Mouse (Mus musculus) lung, postnatal 4 days (tissue): ENCODE data around the gene Dsp.
A peak's percentile ranks its signal among the peaks of the same experiment; 100 is the strongest.

Source experiments
- DNase-seq, 2 experiments: peaks; one replicate each; pipeline ENCODE4 v3.0.0; 2021

Gene Dsp

DNA sequence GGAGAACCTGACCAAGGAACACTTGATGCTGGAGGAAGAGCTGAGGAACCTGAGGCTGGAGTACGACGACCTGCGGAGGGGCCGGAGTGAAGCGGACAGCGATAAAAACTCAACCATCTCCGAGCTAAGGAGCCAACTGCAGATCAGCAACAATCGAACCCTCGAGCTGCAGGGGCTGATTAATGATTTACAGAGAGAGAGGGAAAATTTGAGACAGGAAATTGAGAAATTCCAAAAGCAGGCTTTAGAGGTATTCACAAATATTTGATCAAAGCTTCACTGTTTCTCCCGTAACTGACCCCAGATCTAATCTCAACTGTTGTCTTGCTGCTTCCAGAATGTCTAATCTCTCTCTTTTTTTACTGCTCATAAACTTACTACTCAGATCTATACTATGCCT lies 42.3 kb downstream of the Dsp start:
- DNase-seq, result no peak

DNA sequence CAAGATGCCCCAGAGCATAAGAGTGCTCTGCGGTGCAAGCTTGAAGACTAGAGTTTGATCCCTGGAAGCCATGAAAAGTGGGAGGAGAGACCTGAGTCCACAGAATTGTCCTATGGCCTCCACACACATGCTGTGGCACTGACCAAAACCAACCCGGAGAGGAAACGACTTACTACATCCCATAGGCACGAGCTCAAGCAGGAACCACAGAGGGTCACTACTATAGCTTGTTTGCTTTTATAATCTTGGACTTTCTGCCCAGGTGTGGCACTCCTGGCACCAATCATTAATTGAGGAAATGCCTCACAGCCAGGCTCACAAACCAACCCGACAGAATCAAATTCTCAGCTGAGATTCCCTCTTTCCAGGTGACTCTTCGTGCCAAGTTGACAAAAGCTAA lies 50.3 kb downstream of the Dsp start:
- no peak for DNase-seq

DNA sequence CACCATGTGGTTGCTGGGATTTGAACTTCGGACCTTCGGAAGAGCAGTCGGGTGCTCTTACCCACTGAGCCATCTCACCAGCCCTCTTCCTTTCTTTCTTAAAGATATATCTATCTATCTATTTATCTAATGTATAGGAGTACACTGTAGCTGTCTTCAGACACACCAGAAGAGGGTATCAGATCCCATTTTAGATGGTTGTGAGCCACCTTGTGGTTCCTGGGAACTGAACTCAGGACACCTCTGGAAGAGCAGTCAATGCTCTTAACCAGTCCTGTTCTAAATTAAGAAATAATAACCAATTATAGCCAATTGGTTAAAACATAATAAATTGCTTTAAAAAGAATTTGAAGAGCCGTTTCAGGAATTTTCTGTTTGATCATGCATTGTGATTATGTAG lies 53.1 kb downstream of the Dsp start:
- no peak for DNase-seq

DNA sequence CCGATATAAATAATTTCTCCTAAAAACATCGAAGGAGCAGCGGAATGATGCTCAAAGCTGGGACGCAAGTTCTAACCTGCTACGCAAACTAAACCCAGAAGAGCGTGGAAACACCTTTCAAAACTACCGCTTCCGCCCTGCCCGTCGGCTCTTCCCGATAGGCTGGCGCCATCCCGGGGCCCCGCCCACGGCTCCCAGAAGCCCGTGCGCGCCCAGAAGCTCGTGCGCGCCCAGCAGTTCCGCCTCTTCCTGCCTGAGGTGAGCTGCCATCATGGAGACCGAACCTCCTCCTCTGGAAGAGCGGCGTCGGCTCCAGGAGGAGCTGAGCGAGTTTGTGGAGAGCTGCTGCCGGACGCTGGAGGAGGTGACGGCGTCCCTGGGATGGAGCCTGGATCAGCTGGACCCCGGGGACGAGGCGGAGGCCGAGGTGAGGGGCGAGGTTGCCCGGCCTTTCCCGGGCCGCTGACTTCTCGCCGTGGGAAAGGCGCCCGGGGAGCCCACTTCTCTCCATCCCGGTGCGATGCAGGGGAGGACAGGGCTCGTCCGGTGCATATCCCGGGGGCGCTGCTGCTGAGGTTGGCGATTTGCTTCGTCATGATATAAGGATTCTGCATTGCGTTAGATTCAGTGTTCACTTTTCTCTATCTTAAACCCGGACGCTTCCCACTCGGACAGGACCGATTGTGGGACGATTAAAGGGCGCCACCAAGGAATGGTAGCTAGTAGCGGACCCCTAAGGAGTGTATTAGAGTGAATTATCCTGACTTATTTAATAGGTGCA lies 53.8 kb downstream of the Dsp start, which contains the start of gene Snrnp48:
Gene Snrnp48, plus strand, starts transcription at position 237 of the 781 bp plus-strand sequence.
- peak; percentile 91 to 94 for DNase-seq

DNA sequence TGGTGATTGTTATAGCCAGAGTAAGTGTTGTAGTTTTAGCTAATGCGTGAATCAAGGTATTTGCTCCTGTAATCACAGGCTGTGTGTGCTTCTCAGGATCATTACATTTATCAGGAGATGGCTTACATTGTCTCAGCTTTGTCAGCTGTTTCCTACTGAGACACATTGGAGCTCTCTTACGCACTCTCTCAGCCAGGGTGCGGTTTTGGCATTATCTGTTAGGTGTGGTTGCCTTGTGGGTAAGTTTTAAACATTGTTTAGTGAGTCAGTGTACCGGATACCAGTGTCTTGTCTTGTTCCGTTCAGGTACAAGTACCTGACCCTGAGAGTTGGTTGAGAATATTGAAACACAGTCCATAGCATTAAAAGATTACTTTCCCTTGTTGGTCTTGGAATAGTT lies 60.0 kb downstream of the Dsp start:
- no peak for DNase-seq

DNA sequence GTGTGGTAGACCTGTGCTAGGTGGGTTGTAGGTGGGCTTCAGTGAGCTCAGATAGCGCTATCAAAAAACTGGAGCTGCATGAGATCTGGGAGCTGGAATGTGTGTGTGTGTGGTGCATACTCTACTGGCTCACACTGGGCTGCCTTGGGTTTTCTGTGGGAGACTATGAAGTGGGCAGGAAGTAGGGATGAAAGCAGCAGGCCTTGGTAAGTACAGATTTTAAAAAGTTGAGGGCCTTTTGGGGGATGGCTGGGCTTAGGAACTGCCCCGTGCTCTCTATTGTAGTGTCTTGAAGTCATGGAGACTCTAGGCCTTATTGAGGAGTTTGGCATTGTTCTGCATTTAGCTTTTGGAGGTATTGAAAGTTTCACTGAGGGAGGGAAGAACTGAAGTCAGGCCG lies 67.6 kb downstream of the Dsp start:
- DNase-seq, result no peak

DNA sequence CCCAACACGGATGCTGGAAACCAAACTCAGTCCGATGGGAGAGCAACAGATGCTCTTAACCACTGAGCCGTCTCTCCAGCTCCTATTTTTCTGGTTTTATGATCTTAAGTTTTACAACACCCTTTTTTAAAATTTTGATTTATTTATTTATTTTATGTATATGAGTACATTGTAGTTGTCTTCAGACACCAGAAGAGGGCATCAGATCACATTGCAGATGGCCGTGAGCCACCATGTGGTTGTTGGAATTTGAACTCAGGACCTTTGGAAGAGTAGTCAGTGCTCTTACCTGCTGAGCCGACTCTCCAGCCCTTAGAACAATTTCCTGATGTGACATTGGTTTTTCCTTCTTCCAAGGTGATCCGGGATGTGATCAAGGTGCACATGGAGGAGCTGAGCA lies 69.2 kb downstream of the Dsp start:
- no peak for DNase-seq

DNA sequence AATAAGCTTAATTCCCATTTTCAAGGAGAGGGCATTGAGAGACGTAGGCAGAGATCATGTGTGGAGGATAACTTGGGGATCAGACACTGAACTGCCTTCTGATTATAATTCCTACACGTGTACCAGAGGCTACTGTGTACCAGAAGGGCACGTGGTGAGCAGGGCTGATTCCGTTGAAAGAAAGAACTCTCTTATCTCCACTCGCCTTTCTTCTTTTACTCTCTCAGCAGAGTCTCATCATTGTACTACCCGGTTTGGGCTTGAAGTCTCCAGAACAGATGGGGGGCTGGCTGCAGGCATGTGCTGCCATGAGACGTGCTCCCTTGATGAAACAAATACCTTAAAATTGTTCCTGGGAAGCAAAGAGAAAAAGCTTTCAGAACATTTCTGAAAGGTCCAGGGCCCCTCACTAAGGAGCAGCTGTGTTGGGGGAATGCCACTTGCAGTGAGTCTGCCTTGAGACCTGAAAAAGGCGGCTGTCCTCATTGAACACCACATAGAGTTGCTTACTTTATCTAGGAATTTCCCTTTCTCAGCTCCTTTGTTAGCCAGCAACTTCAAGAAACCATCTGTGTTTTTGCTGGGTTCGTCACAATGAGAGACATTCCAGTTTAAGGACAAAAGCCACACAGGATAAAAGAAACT lies 79.2 kb downstream of the Dsp start:
- peak in 1 of 2 experiments; percentile 47 for DNase-seq

DNA sequence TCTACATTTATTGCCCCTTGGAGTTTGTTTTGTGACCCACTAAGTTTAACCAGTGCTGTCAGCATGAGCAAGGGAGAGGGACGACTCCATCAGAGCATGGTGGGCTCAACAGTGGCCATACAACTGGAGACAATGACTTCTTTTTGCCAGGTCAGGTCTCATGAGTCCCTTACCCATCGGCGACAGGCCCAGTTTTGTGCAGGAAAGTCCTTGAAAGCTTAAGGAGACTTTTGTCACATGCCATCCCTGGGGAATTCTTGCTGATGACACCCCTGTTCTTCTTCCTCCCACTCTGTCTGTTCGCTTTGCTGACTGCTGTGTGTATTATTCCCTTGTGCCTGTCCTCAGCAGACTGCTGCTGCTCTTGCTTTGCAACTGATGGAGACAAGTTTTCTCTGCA lies 81.3 kb downstream of the Dsp start:
- DNase-seq, result no peak

DNA sequence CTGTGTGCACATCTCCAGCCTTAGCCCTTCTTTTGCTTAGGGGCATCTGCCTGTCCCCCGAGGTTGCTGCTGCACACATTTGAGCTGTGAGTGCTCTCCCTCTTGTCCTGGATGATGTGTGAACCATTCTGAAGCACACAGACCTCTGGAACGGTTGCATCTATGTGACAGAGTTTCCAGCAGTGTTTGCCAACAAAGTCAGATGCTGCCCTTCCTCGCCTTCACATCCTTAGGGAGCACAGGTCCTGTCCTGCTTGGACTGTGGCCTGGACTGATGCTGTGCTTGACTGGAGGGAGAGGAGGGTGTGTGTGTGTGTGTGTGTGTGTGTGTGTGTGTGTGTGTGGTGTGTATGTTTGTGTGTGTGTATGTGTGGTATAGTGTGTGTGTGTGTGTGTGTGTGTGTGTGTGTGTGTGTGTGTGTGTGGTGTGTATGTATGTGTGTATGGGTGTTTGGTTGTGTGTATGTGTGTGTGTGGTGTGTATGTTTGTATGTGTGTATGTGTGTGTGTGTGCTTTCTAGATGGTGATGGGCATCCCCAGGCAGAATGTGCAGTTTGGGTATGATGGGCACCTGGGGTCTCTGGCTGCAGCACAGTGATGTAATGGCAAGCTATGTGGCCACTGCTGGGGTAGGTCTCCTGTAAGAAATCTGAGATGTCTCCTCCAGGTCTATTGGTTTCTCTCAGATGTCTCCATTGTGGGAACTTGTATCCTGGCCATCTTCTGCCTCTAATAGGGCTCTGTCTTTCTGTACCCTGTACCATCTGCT lies 81.9 kb downstream of the Dsp start:
- DNase-seq, result peak in 1 of 2 experiments; percentile 32

DNA sequence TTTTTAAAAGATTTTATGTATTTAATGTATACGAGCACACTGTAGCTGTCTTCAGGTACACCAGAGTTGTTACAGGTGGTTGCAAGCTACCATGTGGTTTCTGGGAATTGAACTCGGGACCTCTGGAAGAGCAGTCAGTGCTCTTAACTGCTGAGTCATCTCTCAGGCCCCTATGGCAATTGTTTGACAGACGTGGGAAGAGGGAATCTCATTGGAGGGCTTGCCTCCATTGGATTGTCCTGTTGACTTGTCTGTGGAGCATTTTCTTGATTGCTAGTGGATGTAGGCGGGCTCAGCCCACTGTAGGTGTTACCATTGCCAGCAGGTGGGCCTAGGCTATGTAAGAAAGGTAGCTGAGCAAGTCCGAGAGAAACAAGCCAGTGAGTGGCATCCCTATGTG lies 83.6 kb downstream of the Dsp start:
- no peak for DNase-seq

DNA sequence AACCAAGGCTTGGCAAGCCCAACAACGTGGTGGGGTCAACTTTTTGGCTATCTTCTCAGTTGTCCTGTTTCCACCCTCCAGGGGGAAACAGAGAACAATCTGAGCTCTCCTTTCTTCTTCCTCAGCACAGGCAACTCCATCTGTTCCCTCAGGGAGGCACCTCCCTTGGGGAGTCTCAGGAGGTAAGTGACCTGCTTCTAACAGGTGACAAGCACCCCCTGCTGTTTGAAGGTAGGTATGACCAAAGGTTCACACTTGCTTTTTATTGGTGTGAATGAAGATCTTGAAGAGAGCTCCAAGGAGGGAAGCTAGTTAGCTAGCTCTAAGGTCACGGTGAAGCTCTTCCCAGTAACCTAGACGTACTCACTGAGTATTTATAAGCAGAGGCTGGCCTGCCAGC lies 84.3 kb downstream of the Dsp start:
- DNase-seq, result no peak

DNA sequence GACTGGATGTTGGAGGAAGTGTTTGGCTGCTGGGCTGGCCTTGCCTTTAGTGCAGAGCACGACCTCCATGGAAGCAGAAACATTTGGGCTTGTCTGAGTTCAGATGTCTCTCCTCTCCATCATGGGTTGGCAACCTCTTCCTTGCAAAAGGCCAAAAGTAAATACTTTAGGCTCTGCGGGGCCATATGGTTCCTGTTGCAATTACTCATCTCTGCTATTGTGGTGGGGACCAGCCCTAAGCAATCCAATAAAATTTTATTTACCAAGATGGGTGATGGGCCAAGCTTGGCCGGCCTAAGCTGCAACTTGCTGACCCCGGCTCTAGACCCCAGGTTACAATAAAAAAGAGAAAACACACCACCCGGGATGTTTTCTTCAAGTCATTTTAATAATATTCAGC lies 97.1 kb downstream of the Dsp start:
- no peak for DNase-seq
